Mouse (Mus musculus): ENCODE measurements around the gene 2310003L06Rik.

2310003L06Rik gene

DNA sequence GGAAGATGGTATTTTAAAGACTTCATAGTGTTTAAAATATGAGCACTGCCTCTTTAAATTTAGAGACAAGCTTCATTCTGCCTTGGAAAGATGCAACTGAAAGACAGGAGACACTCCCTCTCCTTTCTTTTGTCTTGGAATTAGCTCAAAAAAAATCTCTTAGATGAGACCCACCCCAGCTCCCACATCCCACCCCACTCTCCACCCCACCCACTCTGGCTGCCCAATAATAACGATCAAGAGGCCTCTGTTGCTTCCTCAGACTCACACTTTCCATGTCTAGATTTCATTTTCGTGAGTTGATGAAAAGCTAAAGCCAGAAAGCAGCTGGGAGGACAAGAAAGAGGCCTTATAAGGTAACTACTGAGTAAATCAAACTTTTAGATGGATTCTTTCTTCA is at the start of gene 2310003L06Rik, which contains the start of gene Gm28434:
TSS of gene 2310003L06Rik (plus strand) at position 259 of the 400 bp plus-strand sequence.
TSS of gene Gm28434 (plus strand) at position 317 of the 400 bp plus-strand sequence.
- DNase-seq (ENCODE audit: low read depth), result no peak

GRCm38 (mm10) chr5:87925372-87925771 is 43.9 kb upstream of the 2310003L06Rik start, which contains the start of gene Csn3:
Gene Csn3 (plus strand): TSS chr5:87925579.
- no peak for DNase-seq (ENCODE audit: low read depth)

- DNase-seq (ENCODE audit: low read depth), result no peak
These were observed 37.7 kb upstream of the 2310003L06Rik start for GRCm38 (mm10) chr5:87931603-87932002.

DNA sequence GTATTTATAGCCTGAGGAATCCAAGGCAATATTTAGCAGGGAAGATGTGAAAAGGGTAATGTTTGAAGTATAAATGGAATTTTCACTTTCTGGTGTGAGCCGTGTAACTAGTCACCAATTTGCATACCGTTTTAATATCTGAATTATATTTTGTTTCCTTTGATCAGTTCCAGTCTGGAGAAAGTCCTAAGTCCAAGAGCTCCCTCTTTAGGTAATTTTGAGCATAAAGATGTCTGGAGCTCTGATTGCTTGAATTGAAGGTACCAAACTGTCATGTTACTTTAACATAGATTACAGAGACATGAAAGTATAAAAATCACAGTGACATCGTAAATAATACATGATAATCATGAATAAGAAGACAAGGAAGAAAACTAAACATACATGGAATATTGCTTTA is 28.5 kb upstream of the 2310003L06Rik start:
- DNase-seq (ENCODE audit: low read depth), result no peak

GRCm38 (mm10) chr5:87942515-87942914 is 26.7 kb upstream of the 2310003L06Rik start:
- no peak for DNase-seq (ENCODE audit: low read depth)

DNA sequence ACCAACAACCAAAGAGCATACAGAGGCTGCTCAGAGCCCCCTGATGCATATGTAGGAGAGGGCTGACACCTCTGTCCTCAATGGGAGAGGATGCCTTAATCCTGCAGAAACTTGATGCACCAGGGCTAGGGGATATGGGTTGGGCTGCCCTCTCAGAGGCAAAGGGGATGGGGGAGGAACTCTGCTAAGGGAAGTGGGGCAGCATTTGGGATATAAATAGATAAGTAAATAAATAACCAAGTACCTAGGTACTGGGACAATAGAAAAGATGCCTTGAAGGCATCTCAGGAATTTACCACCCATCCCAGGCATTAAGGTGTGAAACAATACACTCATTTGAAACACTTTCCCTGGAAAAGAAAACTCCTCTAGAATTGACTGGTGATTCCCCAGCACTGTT is 17.4 kb upstream of the 2310003L06Rik start:
- no peak for DNase-seq (ENCODE audit: low read depth)

DNA sequence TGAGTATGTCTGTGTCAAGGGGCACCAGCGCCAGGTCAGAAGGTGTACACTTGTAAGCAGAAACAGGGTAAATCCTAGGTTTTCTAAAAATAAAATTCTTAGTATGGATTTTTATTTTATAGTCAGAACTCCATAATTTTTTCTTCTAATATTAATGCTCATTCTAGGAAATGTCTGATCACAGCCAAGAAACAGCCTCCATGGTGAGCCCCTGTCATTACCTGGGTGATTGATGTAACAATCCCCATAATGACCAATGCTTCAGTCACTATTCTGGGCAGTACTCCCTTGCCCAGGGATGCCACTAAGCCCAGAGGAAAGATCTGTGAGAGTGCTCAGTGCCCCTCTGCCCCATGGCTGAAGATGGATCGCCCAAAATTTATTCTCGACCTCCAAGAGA is 9.9 kb downstream of the 2310003L06Rik start, which contains the start of gene Cabs1:
TSS of gene Cabs1 (plus strand) at position 301 of the 400 bp plus-strand sequence.
- no peak for DNase-seq (ENCODE audit: low read depth)

GRCm38 (mm10) chr5:87982468-87983214 is 13.4 kb downstream of the 2310003L06Rik start:
- DNase-seq (ENCODE audit: low read depth), result no peak

GRCm38 (mm10) chr5:88002249-88002648 is 33.0 kb downstream of the 2310003L06Rik start, which contains the start of gene Smr3a:
Gene Smr3a (plus strand): TSS chr5:88002549.
- DNase-seq (ENCODE audit: low read depth), result no peak

DNA sequence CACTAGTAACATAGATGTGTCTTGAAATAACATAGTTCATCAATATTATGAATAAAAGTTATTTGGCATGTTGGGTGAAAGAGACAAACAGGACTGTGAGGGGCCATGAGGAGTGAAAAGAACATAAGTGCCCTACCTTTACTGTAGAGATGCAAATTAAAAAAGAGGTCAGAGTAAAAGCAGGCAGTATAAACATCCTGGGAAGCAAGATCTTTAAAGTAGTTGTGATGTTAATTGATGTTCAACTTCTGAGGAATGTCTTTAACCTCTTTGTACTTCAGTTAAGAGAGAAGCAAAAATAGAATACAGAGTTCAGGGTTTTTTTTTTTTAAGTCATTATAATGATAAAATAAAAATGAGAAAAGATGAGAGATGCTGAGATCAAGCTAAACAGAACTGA is 36.0 kb downstream of the 2310003L06Rik start:
- no peak for DNase-seq (ENCODE audit: low read depth)
